Mouse (Mus musculus): ENCODE results near the gene Gng2. TPM values are rescaled to one million over a fixed set of nuclear protein-coding genes. Genes with fewer than 3 reads are reported as not detected.

The Gng2 gene
- polyA plus RNA-seq (2015; fragmentation: Nextera tagmentation; extraction: Ambion mirVana): 38.5 and 41.4 TPM in 2 replicates

GRCm38 (mm10) chr14:19977271-19978024 lies at the start of gene Gng2:
Gene Gng2, minus strand, starts transcription at chr14:19977627.
- H3K27ac ChIP-seq: peak within 1 kb of the TSS; percentile 93
- H3K4me1 ChIP-seq (replicated peaks; ENCODE audit: insufficient read depth, low read length): 0 out of 2 replicates have a peak, but pooled peaks cover 5% of the 10 kb centered on the region
- H3K4me2 ChIP-seq (ENCODE audit: low read length): peak within 1 kb of the TSS; percentile 79
- no peaks in the 10 kb centered on the region for H3K9me3 ChIP-seq (replicated peaks; ENCODE audit: low read length)
- peak; percentile 27; the same call in 1 of the 2 replicates for ATAC-seq (replicated peaks; ENCODE audit: low FRiP score, low read depth)
- no peaks in the 10 kb centered on the region for H3K36me3 ChIP-seq (ENCODE audit: insufficient read depth, low read length)
- no peak for TF ChIP-seq CTCF (IDR thresholded peaks at IDR 0.05; ENCODE audit: low read depth)
- peak within 1 kb of the TSS; percentile 58 for H3K9ac ChIP-seq (ENCODE audit: low read depth, low read length)
- peak; percentile 72 for DNase-seq (ENCODE audit: low spot score)
- H3K4me3 ChIP-seq (replicated peaks; ENCODE audit: low read depth, low read length): peak within 1 kb of the TSS; percentile 47
- 4% methylated on average over 15 of the region's 15 CpGs for WGBS
- no peaks in the 10 kb centered on the region for H3K27me3 ChIP-seq (ENCODE audit: insufficient read depth, low read length)

- Histone ChIP-seq H3K4me3 (replicated peaks; ENCODE audit: low read depth, low read length) (no peak overlapping the region), H3K27me3 (ENCODE audit: insufficient read depth, low read length) (no peaks in the 10 kb centered on the region), H3K4me2 (ENCODE audit: low read length) (no peak overlapping the region), H3K4me1 (replicated peaks; ENCODE audit: insufficient read depth, low read length) (no peaks in the 10 kb centered on the region), H3K9me3 (replicated peaks; ENCODE audit: low read length) (no peaks in the 10 kb centered on the region), H3K27ac (no peak overlapping the region), H3K36me3 (ENCODE audit: insufficient read depth, low read length) (no peaks in the 10 kb centered on the region), H3K9ac (ENCODE audit: low read depth, low read length) (no peak overlapping the region)
- 62% methylated on average over 6 of the region's 6 CpGs for WGBS
- ATAC-seq (replicated peaks; ENCODE audit: low FRiP score, low read depth) (no peak), DNase-seq (ENCODE audit: low spot score) (no peak)
- no peak for TF ChIP-seq CTCF (IDR thresholded peaks at IDR 0.05; ENCODE audit: low read depth)
These were observed 47.7 kb upstream of the Gng2 start for GRCm38 (mm10) chr14:20024888-20025719.

- DNase-seq (ENCODE audit: low spot score): no peak
- no peak for TF ChIP-seq CTCF (IDR thresholded peaks at IDR 0.05; ENCODE audit: low read depth)
- Histone ChIP-seq H3K4me2 (ENCODE audit: low read length) (no peak overlapping the region), H3K9ac (ENCODE audit: low read depth, low read length) (no peak overlapping the region), H3K9me3 (replicated peaks; ENCODE audit: low read length) (no peaks in the 10 kb centered on the region), H3K27ac (no peak overlapping the region), H3K27me3 (ENCODE audit: insufficient read depth, low read length) (no peaks in the 10 kb centered on the region), H3K4me1 (replicated peaks; ENCODE audit: insufficient read depth, low read length) (no peaks in the 10 kb centered on the region), H3K4me3 (replicated peaks; ENCODE audit: low read depth, low read length) (no peak overlapping the region), H3K36me3 (ENCODE audit: insufficient read depth, low read length) (no peaks in the 10 kb centered on the region)
- WGBS: 94% methylated on average over 2 of the region's 2 CpGs
- no peak for ATAC-seq (replicated peaks; ENCODE audit: low FRiP score, low read depth)
These were observed 46.5 kb upstream of the Gng2 start for GRCm38 (mm10) chr14:20023939-20024338.

- Histone ChIP-seq H3K9ac (ENCODE audit: low read depth, low read length) (no peak overlapping the region), H3K9me3 (replicated peaks; ENCODE audit: low read length) (no peaks in the 10 kb centered on the region), H3K27me3 (ENCODE audit: insufficient read depth, low read length) (no peaks in the 10 kb centered on the region), H3K27ac (no peak overlapping the region), H3K36me3 (ENCODE audit: insufficient read depth, low read length) (no peaks in the 10 kb centered on the region), H3K4me1 (replicated peaks; ENCODE audit: insufficient read depth, low read length) (no peaks in the 10 kb centered on the region), H3K4me2 (ENCODE audit: low read length) (no peak overlapping the region), H3K4me3 (replicated peaks; ENCODE audit: low read depth, low read length) (no peak overlapping the region)
- no peak for TF ChIP-seq CTCF (IDR thresholded peaks at IDR 0.05; ENCODE audit: low read depth)
- DNase-seq (ENCODE audit: low spot score) (no peak), ATAC-seq (replicated peaks; ENCODE audit: low FRiP score, low read depth) (no peak)
- WGBS: 65% methylated on average over 3 of the region's 3 CpGs
These were observed 42.1 kb upstream of the Gng2 start for GRCm38 (mm10) chr14:20019486-20019885.

GRCm38 (mm10) chr14:20012506-20013275 lies 35.3 kb upstream of the Gng2 start:
- H3K4me3 ChIP-seq (replicated peaks; ENCODE audit: low read depth, low read length): no peak overlapping the region
- H3K4me1 ChIP-seq (replicated peaks; ENCODE audit: insufficient read depth, low read length): no peaks in the 10 kb centered on the region
- no peaks in the 10 kb centered on the region for H3K36me3 ChIP-seq (ENCODE audit: insufficient read depth, low read length)
- H3K9me3 ChIP-seq (replicated peaks; ENCODE audit: low read length): no peaks in the 10 kb centered on the region
- WGBS: 61% methylated on average over 9 of the region's 9 CpGs
- no peak overlapping the region for H3K9ac ChIP-seq (ENCODE audit: low read depth, low read length)
- H3K27ac ChIP-seq: no peak overlapping the region
- H3K27me3 ChIP-seq (ENCODE audit: insufficient read depth, low read length): no peaks in the 10 kb centered on the region
- DNase-seq (ENCODE audit: low spot score) (no peak), ATAC-seq (replicated peaks; ENCODE audit: low FRiP score, low read depth) (no peak)
- no peak overlapping the region for H3K4me2 ChIP-seq (ENCODE audit: low read length)
- TF ChIP-seq CTCF (IDR thresholded peaks at IDR 0.05; ENCODE audit: low read depth): no peak

- H3K36me3 ChIP-seq (ENCODE audit: insufficient read depth, low read length): no peaks in the 10 kb centered on the region
- no peak overlapping the region for H3K27ac ChIP-seq
- WGBS: 75% methylated on average over 3 of the region's 3 CpGs
- no peaks in the 10 kb centered on the region for H3K9me3 ChIP-seq (replicated peaks; ENCODE audit: low read length)
- DNase-seq (ENCODE audit: low spot score) (no peak), ATAC-seq (replicated peaks; ENCODE audit: low FRiP score, low read depth) (no peak)
- TF ChIP-seq CTCF (IDR thresholded peaks at IDR 0.05; ENCODE audit: low read depth): no peak
- H3K4me1 ChIP-seq (replicated peaks; ENCODE audit: insufficient read depth, low read length): no peaks in the 10 kb centered on the region
- no peak overlapping the region for H3K9ac ChIP-seq (ENCODE audit: low read depth, low read length)
- no peak overlapping the region for H3K4me3 ChIP-seq (replicated peaks; ENCODE audit: low read depth, low read length)
- H3K4me2 ChIP-seq (ENCODE audit: low read length): no peak overlapping the region
- no peaks in the 10 kb centered on the region for H3K27me3 ChIP-seq (ENCODE audit: insufficient read depth, low read length)
These were observed 30.0 kb upstream of the Gng2 start for GRCm38 (mm10) chr14:20007446-20007845.

Data from kidney, postnatal 0 days (tissue).